Mouse (Mus musculus) myocyte (in vitro differentiated cells): ENCODE measurements at regions not wholly inside any gene's neighbourhood (a gene's known extent, or its start where the extent isn't known, plus 50 kb on each side); places are given as distances from the start of the nearest gene placed in this dataset.

ENCODE experiments used
- H3K27me3 ChIP-seq: one replicate; pipeline ENCODE4 v1.6.1; 2011; ENCODE audit not compliant: control insufficient read depth, insufficient read depth, insufficient read length
- H3K36me3 ChIP-seq: one replicate; pipeline ENCODE4 v1.6.1; 2011; ENCODE audit not compliant: control insufficient read depth, insufficient read depth
- H3K4me2 ChIP-seq: one replicate; pipeline ENCODE4 v1.6.1; 2011; ENCODE audit warnings: low read depth, control low read depth
- H3K4me3 ChIP-seq: one replicate; pipeline ENCODE4 v1.5.1; 2011; ENCODE audit warnings: mild to moderate bottlenecking, control low read depth, moderate library complexity
- H3K79me2 ChIP-seq: one replicate; pipeline ENCODE4 v1.6.1; 2011; ENCODE audit not compliant: control insufficient read depth, insufficient read depth
- H3ac ChIP-seq: one replicate; pipeline ENCODE4 v1.6.1; 2011; ENCODE audit not compliant: control insufficient read depth, insufficient read length
- CEBPB ChIP-seq: IDR thresholded peaks from 2 replicates; pipeline ENCODE4 v1.6.1; 2011; ENCODE audit warnings: mild to moderate bottlenecking, moderate library complexity; ENCODE audit not compliant: poor library complexity, insufficient read depth, severe bottlenecking
- E2F4 ChIP-seq: IDR thresholded peaks from one replicate; pipeline ENCODE4 v1.6.1; 2011; ENCODE audit warnings: mild to moderate bottlenecking, control low read depth, moderate library complexity; ENCODE audit not compliant: insufficient read depth
- MAX ChIP-seq: IDR thresholded peaks from one replicate; pipeline ENCODE4 v1.6.1; 2011; ENCODE audit warnings: low read depth, mild to moderate bottlenecking, control low read depth
- MYOD1 ChIP-seq, 3 experiments: IDR thresholded peaks; one replicate each; pipeline ENCODE4 v1.6.1; 2011; ENCODE audit warnings: control low read depth in 2 of 3, low read depth in 2 of 3, mild to moderate bottlenecking in 2 of 3, moderate library complexity in 1 of 3; ENCODE audit not compliant: insufficient read length in 2 of 3, control insufficient read depth in 1 of 3
- MYOG ChIP-seq, 3 experiments: IDR thresholded peaks; one replicate each; pipeline ENCODE4 v1.6.1; 2011; ENCODE audit warnings: control low read depth in 2 of 3, low read depth in 2 of 3, mild to moderate bottlenecking in 2 of 3; ENCODE audit not compliant: insufficient read length in 2 of 3, control insufficient read depth in 1 of 3, insufficient read depth in 1 of 3
- POLR2A ChIP-seq: IDR thresholded peaks from one replicate; pipeline ENCODE4 v1.6.1; 2011; ENCODE audit warnings: low read depth, mild to moderate bottlenecking, control low read depth, moderate library complexity; ENCODE audit not compliant: insufficient read length
- POLR2AphosphoS2 ChIP-seq: IDR thresholded peaks from one replicate; pipeline ENCODE4 v1.6.1; 2011; ENCODE audit warnings: low read depth, control low read depth; ENCODE audit not compliant: insufficient read length
- REST ChIP-seq: IDR thresholded peaks from one replicate; pipeline ENCODE4 v1.6.1; 2011; ENCODE audit warnings: mild to moderate bottlenecking, control low read depth, moderate library complexity; ENCODE audit not compliant: insufficient read depth, insufficient read length
- SRF ChIP-seq: IDR thresholded peaks from one replicate; pipeline ENCODE4 v1.6.1; 2011; ENCODE audit warnings: low read depth; ENCODE audit not compliant: control insufficient read depth, insufficient read length
- TCF12 ChIP-seq: IDR thresholded peaks from one replicate; pipeline ENCODE4 v1.6.1; 2011; ENCODE audit warnings: mild to moderate bottlenecking, control low read depth; ENCODE audit not compliant: poor library complexity, insufficient read depth, severe bottlenecking
- TCF3 ChIP-seq: IDR thresholded peaks from one replicate; pipeline ENCODE4 v1.6.1; 2011; ENCODE audit warnings: low read depth, control low read depth; ENCODE audit not compliant: insufficient read length
- USF1 ChIP-seq: IDR thresholded peaks from one replicate; pipeline ENCODE4 v1.6.1; 2011; ENCODE audit warnings: low read depth, mild to moderate bottlenecking, control low read depth, moderate library complexity

- H3K4me2 ChIP-seq: no peak overlapping the region
- H3K36me3 ChIP-seq: no peaks in the 10 kb centered on the region
- TF ChIP-seq POLR2AphosphoS2 (no peak), MYOG (IDR thresholded peaks at IDR 0.05; ENCODE audit: control insufficient read depth in 1 of 3, insufficient read depth in 1 of 3, insufficient read length in 2 of 3, low read depth in 2 of 3) (no peak), REST (no peak), MYOD1 (IDR thresholded peaks at IDR 0.05; ENCODE audit: control insufficient read depth in 1 of 3, insufficient read length in 2 of 3, low read depth in 2 of 3) (no peak), CEBPB (no peak), MAX (no peak), E2F4 (no peak), TCF3 (no peak), TCF12 (no peak), USF1 (no peak), POLR2A (no peak), SRF (no peak)
- no peak overlapping the region for H3ac ChIP-seq
- no peaks in the 10 kb centered on the region for H3K79me2 ChIP-seq
- H3K27me3 ChIP-seq: no peaks in the 10 kb centered on the region
- no peak overlapping the region for H3K4me3 ChIP-seq
Observed at GRCm38 (mm10) chr1:157018726-157019125, 79.3 kb upstream of the Ralgps2 start.

GRCm38 (mm10) chr1:157017198-157017994 lies 78.0 kb upstream of the Ralgps2 start:
- no peaks in the 10 kb centered on the region for H3K27me3 ChIP-seq
- no peak overlapping the region for H3K4me3 ChIP-seq
- TF ChIP-seq MAX (no peak), MYOG (IDR thresholded peaks at IDR 0.05; ENCODE audit: control insufficient read depth in 1 of 3, insufficient read depth in 1 of 3, insufficient read length in 2 of 3, low read depth in 2 of 3) (no peak), POLR2AphosphoS2 (no peak), E2F4 (no peak), MYOD1 (IDR thresholded peaks at IDR 0.05; ENCODE audit: control insufficient read depth in 1 of 3, insufficient read length in 2 of 3, low read depth in 2 of 3) (no peak), CEBPB (no peak), USF1 (no peak), REST (no peak), TCF12 (no peak), POLR2A (no peak), TCF3 (no peak), SRF (no peak)
- no peak overlapping the region for H3ac ChIP-seq
- no peaks in the 10 kb centered on the region for H3K36me3 ChIP-seq
- no peaks in the 10 kb centered on the region for H3K79me2 ChIP-seq
- H3K4me2 ChIP-seq: no peak overlapping the region

- no peak for TF ChIP-seq USF1
- TF ChIP-seq TCF12: no peak
- TF ChIP-seq SRF: no peak
- TF ChIP-seq E2F4: no peak
- no peak for TF ChIP-seq TCF3
- no peak for TF ChIP-seq POLR2AphosphoS2
- TF ChIP-seq CEBPB: no peak
- no peak for TF ChIP-seq MAX
- no peak for TF ChIP-seq MYOG (IDR thresholded peaks at IDR 0.05; ENCODE audit: control insufficient read depth in 1 of 3, insufficient read depth in 1 of 3, insufficient read length in 2 of 3, low read depth in 2 of 3)
- no peak for TF ChIP-seq POLR2A
- no peak for TF ChIP-seq REST
- no peak for TF ChIP-seq MYOD1 (IDR thresholded peaks at IDR 0.05; ENCODE audit: control insufficient read depth in 1 of 3, insufficient read length in 2 of 3, low read depth in 2 of 3)
- Histone ChIP-seq H3K27me3 (no peaks in the 10 kb centered on the region), H3K4me3 (no peak overlapping the region), H3K4me2 (no peak overlapping the region), H3K79me2 (no peaks in the 10 kb centered on the region), H3K36me3 (no peaks in the 10 kb centered on the region), H3ac (no peak overlapping the region)
Observed at GRCm38 (mm10) chr1:157016625-157017024, 77.2 kb upstream of the Ralgps2 start.

GRCm38 (mm10) chr1:157014532-157015497 lies 75.4 kb upstream of the Ralgps2 start:
- no peaks in the 10 kb centered on the region for H3K27me3 ChIP-seq
- H3K4me3 ChIP-seq: no peak overlapping the region
- no peak overlapping the region for H3ac ChIP-seq
- TF ChIP-seq POLR2AphosphoS2: no peak
- no peak for TF ChIP-seq SRF
- no peak for TF ChIP-seq E2F4
- no peak for TF ChIP-seq TCF12
- no peak for TF ChIP-seq MAX
- no peak for TF ChIP-seq USF1
- TF ChIP-seq CEBPB: no peak
- TF ChIP-seq POLR2A: no peak
- TF ChIP-seq MYOG (IDR thresholded peaks at IDR 0.05; ENCODE audit: control insufficient read depth in 1 of 3, insufficient read depth in 1 of 3, insufficient read length in 2 of 3, low read depth in 2 of 3): no peak
- no peak for TF ChIP-seq MYOD1 (IDR thresholded peaks at IDR 0.05; ENCODE audit: control insufficient read depth in 1 of 3, insufficient read length in 2 of 3, low read depth in 2 of 3)
- no peak for TF ChIP-seq REST
- no peak for TF ChIP-seq TCF3
- no peaks in the 10 kb centered on the region for H3K36me3 ChIP-seq
- no peak overlapping the region for H3K4me2 ChIP-seq
- H3K79me2 ChIP-seq: no peaks in the 10 kb centered on the region
